Mouse (Mus musculus): ENCODE measurements around the gene Lpp.

DNA sequence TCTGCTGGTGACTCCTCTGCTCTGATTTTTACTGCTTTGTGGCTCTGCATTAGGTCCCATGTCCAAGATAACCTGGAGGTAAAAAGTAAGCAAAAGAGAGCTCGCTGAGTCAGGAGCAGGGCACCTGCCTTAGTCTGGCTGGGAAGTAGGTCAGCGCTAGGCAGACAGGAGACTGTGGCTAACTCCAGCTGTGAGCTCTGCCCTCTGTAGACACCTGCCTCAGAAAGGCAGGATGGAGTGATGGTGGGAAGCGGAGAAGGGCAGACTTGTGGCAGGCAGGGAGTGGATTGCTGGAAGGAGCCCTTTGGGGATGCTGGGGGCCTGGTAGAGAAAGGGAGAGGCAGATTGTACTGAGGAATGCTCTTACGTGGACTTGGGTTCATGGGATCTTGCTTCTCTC lies 35.4 kb downstream of the Lpp start:
- TF ChIP-seq POLR2A (IDR thresholded peaks at IDR 0.05; ENCODE audit: insufficient read depth, low read depth, low read length): no peak
- no peak for TF ChIP-seq CTCF (IDR thresholded peaks at IDR 0.05; ENCODE audit: insufficient read depth, low read depth, low read length)
